Mouse (Mus musculus) liver, adult 2 months (tissue): ENCODE data around the gene Mcm7.

Experiments used
- CTCF ChIP-seq: fragments of 200-500 bp; IDR thresholded peaks from 2 replicates; pipeline ENCODE4 v1.5.1; 2011; ENCODE audit warnings: low read depth, low read length, control low read depth
- POLR2A ChIP-seq: fragments of 200-500 bp; IDR thresholded peaks from 2 replicates; pipeline ENCODE4 v1.6.1; 2011; ENCODE audit warnings: low read length, control low read depth; ENCODE audit not compliant: insufficient read depth; ENCODE audit errors: extremely low read depth

GRCm38 (mm10) chr5:138163610-138164009, 8.6 kb downstream of the Mcm7 start:
- TF ChIP-seq POLR2A (no peak), CTCF (no peak)
